Mouse (Mus musculus) embryo, embryonic 10.5 days (tissue): ENCODE measurements around the gene Prss22.

Experiments used
- DNase-seq: peaks from one replicate; pipeline ENCODE4 v3.0.0-alpha.2; 2015; ENCODE audit warnings: low spot score

The Prss22 gene

DNA sequence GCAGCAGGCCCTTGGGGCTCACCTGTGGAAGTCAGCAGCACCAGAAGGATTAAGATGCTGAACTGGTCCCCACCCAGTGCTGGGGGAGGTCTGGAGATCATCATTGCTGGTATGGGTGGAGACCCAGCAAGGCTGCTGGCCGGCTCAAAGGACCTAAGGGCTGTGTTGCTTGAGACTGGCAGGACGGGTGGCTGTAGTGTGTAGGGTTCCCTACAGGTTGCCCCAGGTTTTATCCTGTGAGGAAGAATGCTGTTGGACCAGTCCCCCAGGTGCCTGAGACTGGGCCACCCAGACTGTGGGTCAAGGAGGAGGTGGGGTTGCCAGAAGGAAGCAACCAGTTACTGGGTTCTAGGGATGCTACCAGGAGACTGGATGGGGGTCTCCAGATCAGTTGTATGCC is at the start of gene Prss22:
Gene Prss22 (minus strand): TSS at position 200 of the 400 bp plus-strand sequence.
- no peak for DNase-seq

DNA sequence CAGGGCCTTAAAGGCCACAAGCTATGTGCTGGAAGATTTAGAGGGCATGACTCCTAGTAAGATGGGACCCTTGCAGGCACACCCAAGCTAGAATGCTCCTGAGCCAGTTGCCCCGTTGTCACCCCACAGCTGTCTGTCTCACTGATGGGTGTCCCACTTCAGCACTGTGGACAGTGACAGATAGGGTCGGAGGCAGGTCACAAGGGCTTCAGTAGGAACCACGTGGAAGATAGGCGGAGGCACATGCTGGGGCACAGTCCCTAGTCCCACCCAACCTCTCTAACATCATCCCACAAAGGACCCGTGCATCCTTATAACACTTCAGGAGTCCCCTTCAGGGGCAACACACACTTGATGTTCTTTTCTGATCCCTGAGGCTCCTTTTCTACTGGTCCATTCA is 48.1 kb upstream of the Prss22 start:
- no peak for DNase-seq

DNA sequence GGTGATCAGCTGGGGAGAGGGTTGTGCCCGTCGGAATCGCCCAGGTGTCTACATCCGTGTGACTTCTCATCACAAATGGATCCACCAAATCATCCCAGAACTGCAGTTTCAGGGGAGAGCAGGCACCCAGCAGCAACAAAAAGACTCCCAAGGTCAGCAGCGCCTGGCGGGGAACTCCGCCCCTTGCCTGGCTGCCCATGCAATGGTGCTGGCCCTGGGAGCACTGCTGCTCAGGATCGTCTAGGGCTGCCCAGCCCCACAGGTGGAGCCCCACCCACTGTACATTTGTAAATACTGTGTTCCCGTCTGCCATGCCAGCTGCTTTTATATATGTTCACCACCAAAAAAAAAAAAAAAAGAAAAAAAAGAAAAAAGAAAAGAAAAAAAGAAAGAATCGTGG is 47.7 kb upstream of the Prss22 start:
- DNase-seq, result no peak

DNA sequence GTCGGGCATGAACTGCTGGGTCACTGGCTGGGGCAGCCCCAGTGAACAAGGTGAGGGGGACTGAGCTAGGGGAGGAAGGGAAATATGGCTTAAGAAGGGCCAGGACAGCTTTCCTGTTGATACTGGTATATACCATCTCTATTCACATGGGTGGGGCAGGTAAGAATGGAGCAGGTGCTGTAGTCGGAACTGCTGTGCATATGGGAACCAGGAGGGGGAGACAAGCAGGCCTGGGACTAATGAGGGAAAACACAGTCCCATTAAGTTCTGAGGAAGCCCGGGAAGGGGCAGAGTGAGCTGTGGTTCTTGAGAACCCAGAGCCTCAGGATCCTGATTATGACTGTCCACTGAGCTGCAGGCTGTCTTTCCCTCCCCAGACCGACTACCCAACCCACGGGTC is 46.6 kb upstream of the Prss22 start:
- DNase-seq, result no peak

DNA sequence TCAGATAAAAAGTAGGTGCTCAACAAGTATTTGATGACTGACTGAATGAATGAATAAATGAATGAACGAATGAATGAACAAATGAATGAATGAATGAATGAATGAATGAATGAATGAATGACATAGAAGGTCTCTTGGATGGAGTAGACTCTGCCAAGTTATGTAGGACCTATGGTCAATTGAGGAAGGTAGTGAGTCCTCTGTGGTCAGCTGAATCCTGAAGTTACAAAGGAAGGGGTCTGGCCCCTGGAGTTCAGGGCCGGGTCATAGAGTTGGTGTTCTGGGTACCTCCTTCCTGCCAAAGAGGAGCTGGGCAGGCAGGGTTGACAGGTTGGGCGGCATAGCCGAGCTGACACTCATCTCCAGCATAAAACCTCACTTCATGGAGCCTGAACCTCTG is 39.9 kb upstream of the Prss22 start, which contains the start of gene Prss27:
Gene Prss27 (plus strand): TSS at position 301 of the 400 bp plus-strand sequence.
- no peak for DNase-seq

DNA sequence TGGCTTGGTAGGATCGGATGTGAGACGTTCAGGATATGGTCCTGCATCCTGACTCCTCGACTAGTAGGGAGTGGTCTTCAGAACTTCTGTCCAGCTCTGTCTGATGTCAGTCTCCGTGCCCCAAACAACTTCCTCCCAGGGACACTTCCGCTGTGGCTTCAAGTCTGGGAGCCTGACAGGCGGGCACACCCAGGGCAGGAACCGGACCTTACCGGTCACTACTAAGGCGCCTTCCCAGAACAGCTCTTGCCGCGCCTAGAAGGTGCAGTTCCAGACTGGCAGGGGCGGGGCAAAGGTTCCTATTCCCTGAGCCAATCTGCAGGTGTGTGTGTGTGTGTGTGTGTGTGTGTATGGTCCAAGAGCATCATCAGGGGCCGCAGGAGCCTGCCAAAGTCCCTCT is 39.5 kb upstream of the Prss22 start:
- DNase-seq, result no peak

DNA sequence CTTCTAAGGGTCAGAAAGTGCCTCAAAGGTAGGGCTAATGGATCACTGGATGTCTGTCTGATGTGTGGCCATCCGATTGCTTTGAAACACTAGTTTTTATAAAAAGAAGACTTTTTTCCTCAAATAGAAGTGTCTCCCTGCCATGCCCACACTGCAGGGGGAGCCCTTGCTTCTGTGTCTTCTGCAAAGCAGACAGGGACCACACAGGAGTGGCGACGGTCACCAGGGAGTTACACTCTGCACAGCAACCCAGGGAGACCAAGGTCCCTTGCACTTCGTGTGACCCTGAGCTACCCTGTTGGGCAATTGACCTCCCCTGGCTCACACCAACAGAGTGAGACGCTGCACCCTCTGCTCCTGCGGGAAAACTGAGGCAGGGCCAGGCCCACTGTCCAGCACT is 39.1 kb upstream of the Prss22 start:
- no peak for DNase-seq

DNA sequence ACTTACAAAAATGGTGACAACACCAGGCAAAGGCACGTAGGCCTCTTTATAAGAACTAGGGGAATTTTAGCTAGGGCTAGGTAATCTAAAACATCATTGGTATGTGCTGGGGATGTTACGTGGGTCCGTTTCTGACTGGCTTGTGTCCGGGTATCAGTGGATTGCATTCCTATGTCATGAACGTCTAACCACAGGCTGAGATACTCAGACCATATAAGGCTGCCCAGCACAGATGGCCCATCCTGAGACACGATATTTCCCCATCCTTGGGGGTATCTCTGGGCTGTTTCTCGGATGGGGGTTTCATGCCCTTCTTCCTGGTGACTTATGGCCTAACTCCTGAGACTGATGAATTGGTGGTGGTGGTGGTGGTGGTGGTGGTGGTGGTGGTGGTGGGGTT is 37.2 kb upstream of the Prss22 start:
- no peak for DNase-seq

DNA sequence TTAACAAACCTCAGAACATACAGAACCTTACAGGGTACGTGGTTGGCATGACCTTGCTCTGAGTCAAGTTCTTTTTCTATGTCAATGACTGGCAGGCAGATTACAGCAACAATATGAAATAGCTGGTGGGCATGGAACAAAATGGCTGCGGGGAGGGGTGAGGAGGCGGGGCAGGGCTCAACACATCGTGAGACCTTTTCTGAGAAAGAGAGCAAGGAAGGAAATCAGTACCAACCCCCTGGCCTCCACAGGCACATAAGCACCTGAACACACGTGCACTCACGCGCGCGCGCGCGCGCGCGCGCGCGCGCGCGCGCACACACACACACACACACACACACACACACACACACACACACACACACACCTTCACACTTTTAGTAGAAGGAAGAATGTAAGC is 32.7 kb upstream of the Prss22 start:
- no peak for DNase-seq

DNA sequence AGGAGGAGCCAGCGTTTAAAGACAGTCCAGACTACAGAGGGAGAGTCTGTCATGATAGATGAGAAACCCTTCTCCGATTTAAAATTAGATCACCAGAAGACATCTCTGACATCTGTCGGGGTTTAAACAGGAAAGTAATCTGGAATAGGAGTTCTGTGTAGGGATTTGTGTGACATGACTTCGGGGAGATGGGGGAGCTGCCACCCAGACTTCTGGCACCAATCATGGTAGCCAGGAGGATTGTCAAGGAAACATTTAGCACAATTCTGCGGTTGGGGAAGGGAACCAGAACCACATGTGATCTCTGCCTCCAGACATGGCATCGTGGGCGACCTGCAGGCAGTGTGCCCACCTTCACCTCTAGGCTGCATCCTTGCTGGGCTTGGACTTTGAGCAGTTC is 31.6 kb upstream of the Prss22 start:
- no peak for DNase-seq

DNA sequence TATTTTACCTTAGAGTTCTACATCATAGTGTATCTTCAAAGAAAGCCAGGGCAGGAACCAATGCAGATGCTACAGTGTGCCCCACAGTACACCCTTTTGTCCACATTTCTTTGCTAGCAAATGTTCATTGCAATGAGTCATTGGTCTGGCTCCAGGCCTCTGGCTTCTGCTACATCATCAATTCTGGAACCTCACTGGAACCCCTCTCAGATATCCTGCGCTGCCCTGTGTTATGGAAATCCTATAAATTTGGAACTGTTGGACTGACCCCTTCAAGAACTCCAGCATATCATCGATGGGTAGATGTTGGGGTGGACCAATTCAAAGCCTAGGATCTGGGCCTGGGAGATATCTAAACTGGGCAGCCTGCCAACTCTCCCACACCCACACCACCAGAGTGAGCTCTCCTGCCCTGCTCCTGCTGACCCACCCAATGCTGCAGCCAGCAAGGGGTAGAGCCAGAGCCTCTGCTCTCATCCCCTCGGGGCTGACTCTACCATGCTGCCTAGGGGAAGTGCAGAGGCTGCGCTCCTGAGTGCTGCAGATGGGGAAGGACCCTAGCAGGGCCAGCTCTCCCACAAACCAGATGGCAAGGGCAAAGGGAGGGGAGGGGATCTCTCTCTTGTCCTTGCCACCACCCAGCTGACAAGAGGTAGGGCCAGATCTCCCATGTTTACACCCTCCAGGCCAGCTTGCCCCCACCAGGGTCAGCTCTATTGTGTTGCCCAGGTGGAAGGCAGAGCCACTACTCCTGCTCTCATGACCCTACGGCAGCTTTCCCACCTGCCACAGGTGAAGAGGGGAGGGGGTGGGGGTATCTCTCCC is 23.7 kb upstream of the Prss22 start:
- no peak for DNase-seq

DNA sequence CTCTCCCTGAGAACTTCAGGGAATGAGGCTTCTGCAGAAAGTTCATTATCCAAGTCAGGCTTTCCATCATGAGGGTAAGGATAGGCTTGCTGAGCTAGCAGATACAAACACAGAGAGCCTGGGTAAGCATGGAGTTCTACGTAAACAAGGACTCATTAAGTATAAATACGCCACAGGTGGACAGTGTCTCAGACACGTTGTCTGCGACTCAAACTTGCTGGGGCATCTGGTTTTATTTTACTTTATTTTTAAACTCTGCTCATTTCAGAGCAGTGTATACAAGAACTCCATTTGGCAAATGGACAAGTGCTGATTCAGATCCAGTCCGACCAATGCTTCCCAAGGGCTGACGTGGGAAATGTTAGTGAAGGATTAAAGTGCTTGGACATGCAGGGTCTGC is 22.8 kb upstream of the Prss22 start:
- no peak for DNase-seq

DNA sequence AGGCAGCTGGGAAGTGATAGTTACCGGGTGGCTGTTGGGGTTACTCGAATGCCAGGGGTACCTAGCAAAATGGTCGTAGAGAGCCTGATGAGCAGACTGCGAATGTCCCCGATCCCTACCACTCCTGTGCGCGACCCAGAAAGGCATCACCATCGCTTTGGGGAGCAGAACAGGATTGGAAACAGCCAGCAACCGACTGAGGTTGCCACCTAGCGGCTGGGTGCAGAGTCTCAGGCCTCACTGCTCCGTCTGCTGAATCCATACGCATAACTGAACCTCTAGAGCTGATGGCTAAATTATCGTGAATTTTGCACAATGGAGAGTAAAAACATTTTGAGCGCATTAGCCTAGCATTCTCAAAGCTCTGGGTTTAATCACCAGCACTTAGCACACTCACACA is 17.8 kb upstream of the Prss22 start:
- DNase-seq, result peak; percentile 55

DNA sequence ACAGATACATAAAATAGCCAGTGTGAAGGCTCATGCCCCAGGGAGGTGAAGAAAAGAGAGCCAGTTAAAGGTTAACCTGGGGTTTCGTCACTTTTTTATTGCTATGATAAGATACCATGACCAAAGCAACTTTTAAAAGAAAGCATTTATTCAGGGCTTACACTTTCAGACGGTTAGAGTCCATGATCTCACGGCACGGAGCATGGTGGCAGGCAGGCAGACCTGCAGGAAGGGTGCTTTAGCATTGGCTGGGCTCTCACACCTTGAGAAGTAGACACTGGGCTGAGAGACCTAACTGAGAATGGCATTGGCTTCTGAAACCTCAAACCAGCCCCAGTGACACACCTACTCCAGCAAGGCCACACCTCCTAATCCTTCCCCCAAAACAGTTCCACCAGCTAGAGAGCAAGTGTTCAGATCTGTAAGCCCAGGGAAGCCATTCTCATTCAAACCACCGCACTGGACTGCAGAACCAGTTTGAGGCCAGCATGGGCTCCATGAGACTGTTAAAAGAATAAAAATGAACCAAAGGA is 16.6 kb upstream of the Prss22 start:
- DNase-seq, result no peak

DNA sequence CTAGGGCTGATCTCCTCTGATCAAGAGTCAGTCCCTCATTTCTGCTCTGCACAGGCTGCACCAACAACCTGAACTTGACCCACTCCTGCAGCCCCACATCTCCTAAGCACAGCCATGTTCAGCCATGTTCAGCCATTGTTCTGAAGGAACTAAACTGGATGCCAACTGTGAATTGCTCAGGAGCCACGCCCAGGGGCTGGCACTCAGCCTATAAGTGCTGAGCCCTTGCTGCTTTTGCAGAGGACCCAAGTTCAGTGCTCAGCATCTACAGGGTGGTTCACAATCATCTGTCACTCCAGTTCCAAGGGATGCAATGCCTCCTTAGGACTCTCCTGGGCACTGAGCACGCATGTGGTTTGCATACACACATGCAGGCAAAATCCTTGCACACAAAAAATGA is 15.0 kb upstream of the Prss22 start:
- no peak for DNase-seq

DNA sequence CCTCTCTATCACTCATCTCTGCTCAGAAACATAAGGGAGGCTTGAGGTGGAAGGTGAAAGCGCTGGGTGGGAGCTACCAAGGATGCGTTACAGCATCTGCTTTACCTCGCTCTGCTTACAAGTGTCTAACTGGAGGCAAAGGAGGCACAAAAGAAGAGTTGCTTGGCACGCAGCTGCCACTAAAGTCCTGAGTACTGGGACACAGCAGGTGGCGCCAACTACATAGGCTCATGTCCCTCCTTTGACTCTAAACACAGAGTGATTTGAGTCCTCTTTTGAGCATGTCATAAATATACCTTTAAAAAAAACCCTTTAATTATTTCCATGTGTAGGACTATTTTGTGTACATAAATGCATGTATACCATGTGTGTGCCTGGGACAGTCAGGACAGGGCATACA is 11.7 kb upstream of the Prss22 start:
- no peak for DNase-seq

DNA sequence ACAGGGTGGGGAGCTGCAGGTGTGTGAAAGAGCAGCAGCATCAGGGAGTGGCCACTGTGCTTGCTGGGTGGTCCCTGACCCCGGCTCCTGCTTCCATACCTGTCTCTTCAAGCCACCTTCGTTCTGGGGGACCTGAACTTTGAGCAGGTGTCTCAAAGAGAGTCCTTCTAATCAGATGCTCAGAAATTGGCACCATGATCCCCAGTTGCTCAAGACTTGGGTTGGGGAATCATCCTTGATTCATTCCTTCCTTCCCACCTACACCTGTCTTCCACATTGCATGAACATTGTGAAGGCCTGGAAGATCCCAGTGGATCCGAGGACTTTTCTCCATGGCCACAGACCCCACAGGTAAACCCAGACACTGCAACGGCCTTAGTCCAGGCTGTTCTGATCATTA is 10.2 kb upstream of the Prss22 start:
- no peak for DNase-seq

DNA sequence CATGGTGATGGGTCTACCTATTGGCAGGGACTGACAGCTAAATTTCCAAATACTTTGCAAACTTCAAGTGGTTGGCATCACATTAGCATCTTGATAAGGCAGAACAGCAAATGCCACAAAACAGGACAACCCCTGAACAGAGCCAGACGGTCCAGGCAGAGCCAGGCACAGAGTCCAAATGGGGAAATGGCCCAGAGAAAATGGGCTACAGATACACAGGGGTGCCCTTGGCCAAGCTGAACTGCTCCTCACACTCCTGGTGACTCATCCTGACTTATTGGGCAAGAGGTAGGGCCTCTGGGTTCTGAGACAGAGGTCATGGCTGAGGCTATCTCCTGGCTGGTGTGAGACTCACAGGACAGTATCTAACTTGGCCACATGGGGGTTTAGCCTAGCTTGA is 9.5 kb upstream of the Prss22 start:
- no peak for DNase-seq

DNA sequence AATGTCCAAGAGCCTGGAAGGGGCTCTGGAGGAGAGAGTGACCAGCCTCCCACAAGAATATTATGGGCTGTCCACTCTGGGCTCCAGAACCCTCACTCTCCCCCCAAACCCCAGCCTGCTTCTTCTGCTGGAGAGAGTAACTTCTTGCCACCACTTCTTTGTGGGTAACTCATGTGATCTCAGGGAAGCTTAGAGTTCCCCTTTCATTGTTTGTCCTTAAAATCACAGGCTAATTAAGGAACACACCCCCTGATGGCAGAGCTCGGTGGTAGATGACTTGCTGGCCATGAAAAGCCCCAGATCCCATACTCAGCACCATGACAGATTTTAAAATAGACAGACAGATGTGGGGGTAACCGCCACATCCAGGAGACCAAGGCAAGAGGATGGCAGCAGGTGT is 9.0 kb upstream of the Prss22 start:
- no peak for DNase-seq

DNA sequence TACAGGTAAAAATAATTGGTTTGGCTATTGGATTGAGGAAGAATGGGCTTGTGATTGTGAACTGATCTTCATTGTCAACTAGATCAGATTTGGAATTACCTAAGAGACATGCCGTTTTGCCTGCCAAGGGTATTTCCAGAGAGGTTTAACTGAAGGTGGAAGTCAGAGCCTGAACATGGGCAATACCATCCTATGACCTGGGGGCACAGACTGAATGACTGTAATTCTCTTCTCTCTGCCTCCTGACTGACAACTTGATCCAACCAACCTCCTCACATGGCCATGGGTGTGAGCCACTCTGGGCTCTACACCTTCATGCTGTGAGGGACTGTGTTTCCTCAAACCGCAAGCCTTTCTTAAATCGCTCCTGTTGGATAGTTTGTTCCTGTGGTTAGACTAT is 7.1 kb upstream of the Prss22 start:
- DNase-seq, result no peak

DNA sequence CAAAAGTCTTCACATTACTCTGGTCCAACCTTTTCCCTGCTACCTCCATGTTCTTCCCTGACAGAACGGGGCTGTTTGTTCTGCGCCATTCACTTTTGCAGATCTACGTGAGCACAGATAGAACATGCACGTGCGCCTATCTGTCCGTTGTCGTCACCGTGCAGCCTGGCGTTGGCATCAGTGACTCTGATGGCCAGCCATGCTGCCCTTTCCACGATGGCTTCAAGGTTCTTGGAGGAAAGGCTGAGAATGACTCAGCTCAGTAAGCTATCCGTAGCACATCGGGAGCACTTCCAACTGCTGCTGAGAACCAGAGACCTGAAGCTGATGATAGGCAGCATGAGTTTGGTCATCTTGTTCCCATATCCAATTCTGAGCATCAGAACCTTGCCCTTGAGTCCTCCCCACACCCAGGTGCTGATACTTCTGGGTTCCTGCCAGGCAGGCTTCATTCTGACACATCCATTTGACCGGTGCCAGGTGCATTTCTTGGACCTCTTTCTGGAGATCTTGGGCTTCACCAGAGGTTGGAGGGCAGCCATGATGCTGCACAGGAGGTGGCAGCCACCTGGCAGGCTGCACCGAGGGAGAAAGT is 6.3 kb upstream of the Prss22 start:
- DNase-seq, result no peak

DNA sequence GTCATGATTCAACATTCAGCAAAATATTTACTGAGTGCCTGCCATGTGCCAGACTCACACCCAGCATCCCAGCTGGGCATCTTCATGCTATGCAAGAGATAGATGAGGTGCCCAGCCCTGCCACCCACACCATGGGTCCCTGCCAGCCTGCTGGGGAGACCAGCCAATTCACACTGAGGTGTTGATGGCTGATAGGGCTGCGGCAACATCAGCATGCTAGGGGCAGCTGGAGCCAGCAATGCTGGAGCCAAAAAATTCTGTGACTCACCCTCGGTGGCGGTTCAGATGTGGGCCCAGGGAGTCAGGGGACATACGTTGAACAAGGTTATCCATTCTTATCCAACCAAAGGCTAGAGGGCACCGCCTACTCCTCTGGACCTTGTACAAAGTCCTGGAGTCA is 2.5 kb upstream of the Prss22 start:
- DNase-seq, result no peak

DNA sequence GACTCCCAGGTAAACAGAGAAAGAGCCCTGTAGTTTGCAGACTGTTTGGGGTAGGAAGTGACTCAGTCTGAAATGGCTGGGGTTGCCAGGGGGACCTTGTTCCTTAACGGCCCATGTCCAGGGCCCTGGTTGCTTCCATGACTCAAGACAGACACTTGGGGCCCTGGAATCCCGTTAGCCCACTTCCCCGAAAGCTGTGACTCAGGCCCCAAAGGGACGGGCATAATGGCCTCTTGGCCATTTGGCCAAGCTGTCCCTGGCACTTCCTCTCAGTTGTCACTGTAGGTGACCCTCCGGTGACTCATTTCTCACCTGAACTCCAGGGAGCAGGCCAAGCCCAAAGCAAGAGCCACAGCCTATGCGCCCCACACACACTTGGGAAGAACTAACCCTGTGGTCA is 483 bp upstream of the Prss22 start:
- DNase-seq, result no peak

DNA sequence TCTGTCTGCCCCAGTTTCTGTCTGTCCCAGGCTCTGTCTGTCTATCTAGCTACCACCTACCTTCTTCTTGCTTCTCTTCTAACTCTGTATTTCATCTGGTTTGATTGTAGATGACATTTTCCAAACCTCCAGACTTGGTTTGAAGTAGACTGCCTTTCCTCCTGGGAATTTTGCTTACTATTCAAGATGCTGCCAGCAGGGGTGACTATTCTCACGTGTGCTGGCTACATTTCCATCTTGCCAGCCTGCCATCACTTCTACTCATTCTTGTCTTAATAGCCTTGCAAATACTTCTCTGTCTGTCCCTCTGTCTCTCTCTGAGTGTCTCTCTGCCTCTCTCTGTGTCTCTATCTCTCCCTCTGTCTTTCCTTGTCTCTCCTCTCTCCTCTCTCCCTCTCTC is 2.5 kb downstream of the Prss22 start:
- DNase-seq, result no peak
